12 mouse cellular contexts compared by ENCODE assay signal in genomic region chr11:76388711-76389110, GRCm38 (mm10). TPM values are rescaled to one million over a fixed set of nuclear protein-coding genes. Genes with fewer than 3 reads are reported as not detected.
DNase-seq lines count a peak whose midpoint lies in the region; ATAC-seq lines count a peak whose summit lies in the region.
"Had no signal": no experiment of that assay in that cellular context is flagged by ENCODE, and none has a peak within 500 bp of the region (broad histone marks: within the 10 kb centered on the region; RNA-seq: fewer than 3 reads in every experiment).

No protein-coding gene starts in this region.

- H3K9me3 ChIP-seq in embryonic facial prominence, embryonic 15.5 days (replicated peaks) = no peaks in the 10 kb centered on the region
- H3K9me3 ChIP-seq in hindbrain, embryonic 16.5 days (ENCODE audit: control insufficient read depth, low read length) = no peaks in the 10 kb centered on the region
- no peaks in the 10 kb centered on the region for H3K9me3 ChIP-seq in midbrain, embryonic 16.5 days (replicated peaks; ENCODE audit: control insufficient read depth, low read length, poor library complexity, severe bottlenecking)
- H3K9me3 ChIP-seq: heart, embryonic 13.5 days; lung, embryonic 15.5 days had no signal

- H3K36me3 ChIP-seq in embryonic facial prominence, embryonic 15.5 days = peaks cover 15% of the 10 kb centered on the region; the same call in 1 of the 2 replicates
- H3K36me3 ChIP-seq in hindbrain, embryonic 16.5 days (ENCODE audit: control insufficient read depth, insufficient read depth, low read length) = no peaks in the 10 kb centered on the region
- no peaks in the 10 kb centered on the region for H3K36me3 ChIP-seq in midbrain, embryonic 16.5 days (ENCODE audit: control insufficient read depth, insufficient read depth, low read length)
- H3K36me3 ChIP-seq: lung, embryonic 15.5 days had no signal

- DNase-seq in embryo, embryonic 10.5 days (ENCODE audit: low spot score) = peak; percentile 45
- no peak for DNase-seq in cerebellum, postnatal 10 days
- no peak for DNase-seq in ovary, postnatal 10 days (ENCODE audit: low spot score)
- DNase-seq in right cerebral cortex, postnatal 14 days = no peak
- DNase-seq: kidney, adult 18-20 months; right cerebral cortex, adult 18-20 months had no signal

- H3K4me3 ChIP-seq in embryonic facial prominence, embryonic 15.5 days (replicated peaks) = no peak overlapping the region
- H3K4me3 ChIP-seq in hindbrain, embryonic 16.5 days (ENCODE audit: low read length) = no peak overlapping the region
- H3K4me3 ChIP-seq in midbrain, embryonic 16.5 days (ENCODE audit: low read depth, low read length) = no peak overlapping the region
- H3K4me3 ChIP-seq: heart, embryonic 13.5 days; layer of hippocampus, adult 2 months; lung, embryonic 15.5 days had no signal

- ATAC-seq in embryonic facial prominence, embryonic 15.5 days (ENCODE audit: insufficient number of reproducible peaks, low FRiP score, low TSS enrichment, low read depth) = no peak
- ATAC-seq in hindbrain, embryonic 16.5 days = no peak
- ATAC-seq in midbrain, embryonic 16.5 days = no peak

- H3K9ac ChIP-seq in embryonic facial prominence, embryonic 15.5 days = no peak overlapping the region
- no peak overlapping the region for H3K9ac ChIP-seq in hindbrain, embryonic 16.5 days (ENCODE audit: low read depth, low read length)
- 0 out of 2 replicates have a peak overlapping the region, but pooled peaks have one; percentile 15 for H3K9ac ChIP-seq in midbrain, embryonic 16.5 days (ENCODE audit: low read depth, low read length)
- H3K9ac ChIP-seq: heart, embryonic 13.5 days; lung, embryonic 15.5 days had no signal

- H3K27ac ChIP-seq in embryonic facial prominence, embryonic 15.5 days (replicated peaks) = 0 out of 2 replicates have a peak overlapping the region, but pooled peaks have one; percentile 22
- H3K27ac ChIP-seq in hindbrain, embryonic 16.5 days (ENCODE audit: low read depth, low read length) = no peak overlapping the region
- H3K27ac ChIP-seq in midbrain, embryonic 16.5 days (ENCODE audit: low read length) = no peak overlapping the region
- H3K27ac ChIP-seq: layer of hippocampus, adult 2 months; lung, embryonic 15.5 days had no signal

- H3K4me1 ChIP-seq in embryonic facial prominence, embryonic 15.5 days = peaks cover 56% of the 10 kb centered on the region
- peaks cover 15% of the 10 kb centered on the region for H3K4me1 ChIP-seq in hindbrain, embryonic 16.5 days (ENCODE audit: control insufficient read depth, insufficient read depth, low read depth, low read length)
- H3K4me1 ChIP-seq in midbrain, embryonic 16.5 days (ENCODE audit: control insufficient read depth, insufficient read depth, low read length) = peaks cover 12% of the 10 kb centered on the region

- 35% methylated on average over 7 of the region's 7 CpGs for WGBS in embryonic facial prominence, embryonic 15.5 days
- WGBS in hindbrain, embryonic 16.5 days = 16% methylated on average over 7 of the region's 7 CpGs
- 13% methylated on average over 7 of the region's 7 CpGs for WGBS in midbrain, embryonic 16.5 days

- no peaks in the 10 kb centered on the region for H3K27me3 ChIP-seq in embryonic facial prominence, embryonic 15.5 days
- no peaks in the 10 kb centered on the region for H3K27me3 ChIP-seq in hindbrain, embryonic 16.5 days (replicated peaks; ENCODE audit: control insufficient read depth, insufficient read depth, low read length)
- H3K27me3 ChIP-seq in midbrain, embryonic 16.5 days (ENCODE audit: control insufficient read depth, insufficient read depth, low read depth, low read length) = no peaks in the 10 kb centered on the region
- H3K27me3 ChIP-seq: heart, embryonic 13.5 days; lung, embryonic 15.5 days had no signal

- H3K4me2 ChIP-seq in embryonic facial prominence, embryonic 15.5 days (replicated peaks) = no peak overlapping the region
- peak overlapping the region; percentile 32 for H3K4me2 ChIP-seq in hindbrain, embryonic 16.5 days (ENCODE audit: low read length)
- H3K4me2 ChIP-seq in midbrain, embryonic 16.5 days (ENCODE audit: low read length) = peak overlapping the region; percentile 30; the same call in 1 of the 2 replicates
- H3K4me2 ChIP-seq: heart, embryonic 13.5 days; lung, embryonic 15.5 days had no signal

RNA-seq across cellular contexts. Expression of gene Nxn, which starts 10.2 kb away (rescaled TPM):
- polyA plus RNA-seq in embryonic facial prominence, embryonic 15.5 days (2015; fragmentation: Nextera tagmentation; extraction: Ambion mirVana) = 72.1 and 74.8 TPM in 2 replicates
- 22.2 and 28.8 TPM in 2 replicates for polyA plus RNA-seq in hindbrain, embryonic 16.5 days (2015; fragmentation: Nextera tagmentation; extraction: Ambion mirVana)
- polyA plus RNA-seq in midbrain, embryonic 16.5 days (2015; fragmentation: Nextera tagmentation; extraction: Ambion mirVana) = 16.3 and 17.4 TPM in 2 replicates

RNA-seq across cellular contexts. Expression of gene Timm22, which starts 18.0 kb away (rescaled TPM):
- polyA plus RNA-seq in embryonic facial prominence, embryonic 15.5 days (2015; fragmentation: Nextera tagmentation; extraction: Ambion mirVana) = 101 and 106 TPM in 2 replicates
- 99.8 and 107 TPM in 2 replicates for polyA plus RNA-seq in hindbrain, embryonic 16.5 days (2015; fragmentation: Nextera tagmentation; extraction: Ambion mirVana)
- 95.9 and 105 TPM in 2 replicates for polyA plus RNA-seq in midbrain, embryonic 16.5 days (2015; fragmentation: Nextera tagmentation; extraction: Ambion mirVana)
